Mouse (Mus musculus): Measurements from ENCODE around the gene Tnni1. TPM values are rescaled to one million over a fixed set of nuclear protein-coding genes. Genes with fewer than 3 reads are reported as not detected.

The Tnni1 gene
- polyA plus RNA-seq, 1 experiment from 2014 or later = 15.6 TPM

- ATAC-seq (ENCODE audit: low read depth) = no peak
- H3K4me3 ChIP-seq (ENCODE audit: low read depth, low read length) = no peak overlapping the region
- H3K36me3 ChIP-seq (ENCODE audit: control insufficient read depth, insufficient read depth) = no peaks in the 10 kb centered on the region
- no peak overlapping the region for H3K27ac ChIP-seq (ENCODE audit: low read length)
- no peak overlapping the region for H3K9ac ChIP-seq (ENCODE audit: low read depth, low read length)
- H3K4me2 ChIP-seq (ENCODE audit: low read depth, low read length) = no peak overlapping the region
- H3K4me1 ChIP-seq (ENCODE audit: control insufficient read depth, low read depth, low read length) = no peaks in the 10 kb centered on the region
- no peaks in the 10 kb centered on the region for H3K9me3 ChIP-seq (replicated peaks; ENCODE audit: control insufficient read depth, low read length)
- WGBS (ENCODE audit: insufficient replicate concordance) = 62% methylated on average over 7 of the region's 7 CpGs
- H3K27me3 ChIP-seq (ENCODE audit: control insufficient read depth, insufficient read depth, low read depth, low read length) = peaks cover 33% of the 10 kb centered on the region
Measured at GRCm38 (mm10) chr1:135821780-135822179, 42.5 kb downstream of the Tnni1 start.

GRCm38 (mm10) chr1:135828918-135829317 lies 49.7 kb downstream of the Tnni1 start:
- Histone ChIP-seq H3K4me3 (ENCODE audit: low read depth, low read length) (no peak overlapping the region), H3K4me1 (ENCODE audit: control insufficient read depth, low read depth, low read length) (no peaks in the 10 kb centered on the region), H3K27ac (ENCODE audit: low read length) (no peak overlapping the region), H3K27me3 (ENCODE audit: control insufficient read depth, insufficient read depth, low read depth, low read length) (no peaks in the 10 kb centered on the region; the same call in 1 of the 2 replicates), H3K9me3 (replicated peaks; ENCODE audit: control insufficient read depth, low read length) (no peaks in the 10 kb centered on the region), H3K9ac (ENCODE audit: low read depth, low read length) (no peak overlapping the region), H3K36me3 (ENCODE audit: control insufficient read depth, insufficient read depth) (no peaks in the 10 kb centered on the region), H3K4me2 (ENCODE audit: low read depth, low read length) (no peak overlapping the region)
- 17% methylated on average over 1 of the region's 1 CpGs for WGBS (ENCODE audit: insufficient replicate concordance)
- no peak for ATAC-seq (ENCODE audit: low read depth)

GRCm38 (mm10) chr1:135834206-135834859 lies 55.1 kb downstream of the Tnni1 start:
- Histone ChIP-seq H3K4me2 (ENCODE audit: low read depth, low read length) (no peak overlapping the region), H3K9me3 (replicated peaks; ENCODE audit: control insufficient read depth, low read length) (no peaks in the 10 kb centered on the region), H3K36me3 (ENCODE audit: control insufficient read depth, insufficient read depth) (no peaks in the 10 kb centered on the region), H3K27ac (ENCODE audit: low read length) (no peak overlapping the region), H3K9ac (ENCODE audit: low read depth, low read length) (no peak overlapping the region), H3K27me3 (ENCODE audit: control insufficient read depth, insufficient read depth, low read depth, low read length) (no peaks in the 10 kb centered on the region; the same call in 1 of the 2 replicates), H3K4me1 (ENCODE audit: control insufficient read depth, low read depth, low read length) (no peaks in the 10 kb centered on the region), H3K4me3 (ENCODE audit: low read depth, low read length) (no peak overlapping the region)
- 47% methylated on average over 6 of the region's 6 CpGs for WGBS (ENCODE audit: insufficient replicate concordance)
- no peak for ATAC-seq (ENCODE audit: low read depth)

GRCm38 (mm10) chr1:135834983-135835382 lies 55.7 kb downstream of the Tnni1 start:
- H3K9ac ChIP-seq (ENCODE audit: low read depth, low read length) = no peak overlapping the region
- H3K4me2 ChIP-seq (ENCODE audit: low read depth, low read length) = no peak overlapping the region
- no peak overlapping the region for H3K27ac ChIP-seq (ENCODE audit: low read length)
- no peak overlapping the region for H3K4me3 ChIP-seq (ENCODE audit: low read depth, low read length)
- H3K27me3 ChIP-seq (ENCODE audit: control insufficient read depth, insufficient read depth, low read depth, low read length) = no peaks in the 10 kb centered on the region; the same call in 1 of the 2 replicates
- H3K36me3 ChIP-seq (ENCODE audit: control insufficient read depth, insufficient read depth) = no peaks in the 10 kb centered on the region
- H3K9me3 ChIP-seq (replicated peaks; ENCODE audit: control insufficient read depth, low read length) = no peaks in the 10 kb centered on the region
- H3K4me1 ChIP-seq (ENCODE audit: control insufficient read depth, low read depth, low read length) = no peaks in the 10 kb centered on the region
- 66% methylated on average over 8 of the region's 8 CpGs for WGBS (ENCODE audit: insufficient replicate concordance)
- ATAC-seq (ENCODE audit: low read depth) = no peak

- Histone ChIP-seq H3K9me3 (replicated peaks; ENCODE audit: control insufficient read depth, low read length) (no peaks in the 10 kb centered on the region), H3K4me1 (ENCODE audit: control insufficient read depth, low read depth, low read length) (no peaks in the 10 kb centered on the region), H3K27ac (ENCODE audit: low read length) (no peak within 1 kb of the TSS), H3K4me3 (ENCODE audit: low read depth, low read length) (no peak within 1 kb of the TSS), H3K27me3 (ENCODE audit: control insufficient read depth, insufficient read depth, low read depth, low read length) (no peaks in the 10 kb centered on the region; the same call in 1 of the 2 replicates), H3K4me2 (ENCODE audit: low read depth, low read length) (no peak within 1 kb of the TSS), H3K36me3 (ENCODE audit: control insufficient read depth, insufficient read depth) (no peaks in the 10 kb centered on the region), H3K9ac (ENCODE audit: low read depth, low read length) (no peak within 1 kb of the TSS)
- 45% methylated on average over 9 of the region's 9 CpGs for WGBS (ENCODE audit: insufficient replicate concordance)
- ATAC-seq (ENCODE audit: low read depth) = no peak
Measured at GRCm38 (mm10) chr1:135835716-135836483, 56.7 kb downstream of the Tnni1 start, which contains the start of gene Tnnt2. Gene Tnnt2 (plus strand): TSS chr1:135836354.

- no peak overlapping the region for H3K4me3 ChIP-seq (ENCODE audit: low read depth, low read length)
- H3K27me3 ChIP-seq (ENCODE audit: control insufficient read depth, insufficient read depth, low read depth, low read length) = no peaks in the 10 kb centered on the region; the same call in 1 of the 2 replicates
- WGBS (ENCODE audit: insufficient replicate concordance) = 42% methylated on average over 4 of the region's 4 CpGs
- no peak overlapping the region for H3K9ac ChIP-seq (ENCODE audit: low read depth, low read length)
- no peak overlapping the region for H3K4me2 ChIP-seq (ENCODE audit: low read depth, low read length)
- no peaks in the 10 kb centered on the region for H3K9me3 ChIP-seq (replicated peaks; ENCODE audit: control insufficient read depth, low read length)
- no peak overlapping the region for H3K27ac ChIP-seq (ENCODE audit: low read length)
- ATAC-seq (ENCODE audit: low read depth) = no peak
- no peaks in the 10 kb centered on the region for H3K36me3 ChIP-seq (ENCODE audit: control insufficient read depth, insufficient read depth)
- no peaks in the 10 kb centered on the region for H3K4me1 ChIP-seq (ENCODE audit: control insufficient read depth, low read depth, low read length)
Measured at GRCm38 (mm10) chr1:135838626-135839025, 59.4 kb downstream of the Tnni1 start.

- WGBS (ENCODE audit: insufficient replicate concordance) = 56% methylated on average over 6 of the region's 6 CpGs
- no peak overlapping the region for H3K9ac ChIP-seq (ENCODE audit: low read depth, low read length)
- no peak overlapping the region for H3K4me2 ChIP-seq (ENCODE audit: low read depth, low read length)
- H3K27ac ChIP-seq (ENCODE audit: low read length) = no peak overlapping the region
- no peaks in the 10 kb centered on the region for H3K36me3 ChIP-seq (ENCODE audit: control insufficient read depth, insufficient read depth)
- no peaks in the 10 kb centered on the region; the same call in 1 of the 2 replicates for H3K27me3 ChIP-seq (ENCODE audit: control insufficient read depth, insufficient read depth, low read depth, low read length)
- no peaks in the 10 kb centered on the region for H3K9me3 ChIP-seq (replicated peaks; ENCODE audit: control insufficient read depth, low read length)
- ATAC-seq (ENCODE audit: low read depth) = no peak
- no peak overlapping the region for H3K4me3 ChIP-seq (ENCODE audit: low read depth, low read length)
- H3K4me1 ChIP-seq (ENCODE audit: control insufficient read depth, low read depth, low read length) = no peaks in the 10 kb centered on the region
Measured at GRCm38 (mm10) chr1:135839065-135839464, 59.8 kb downstream of the Tnni1 start.

GRCm38 (mm10) chr1:135840675-135841395 lies 61.6 kb downstream of the Tnni1 start:
- Histone ChIP-seq H3K36me3 (ENCODE audit: control insufficient read depth, insufficient read depth) (no peaks in the 10 kb centered on the region), H3K9me3 (replicated peaks; ENCODE audit: control insufficient read depth, low read length) (no peaks in the 10 kb centered on the region), H3K27ac (ENCODE audit: low read length) (no peak overlapping the region), H3K4me1 (ENCODE audit: control insufficient read depth, low read depth, low read length) (no peaks in the 10 kb centered on the region), H3K4me3 (ENCODE audit: low read depth, low read length) (no peak overlapping the region), H3K27me3 (ENCODE audit: control insufficient read depth, insufficient read depth, low read depth, low read length) (no peaks in the 10 kb centered on the region), H3K9ac (ENCODE audit: low read depth, low read length) (no peak overlapping the region), H3K4me2 (ENCODE audit: low read depth, low read length) (no peak overlapping the region)
- 61% methylated on average over 15 of the region's 15 CpGs for WGBS (ENCODE audit: insufficient replicate concordance)
- no peak for ATAC-seq (ENCODE audit: low read depth)
